Mouse (Mus musculus) hindbrain, embryonic 13.5 days (tissue): ENCODE results near the gene Gpr37. TPM values are rescaled to one million over a fixed set of nuclear protein-coding genes. Genes with fewer than 3 reads are reported as not detected.
A peak's percentile ranks its signal among the peaks of the same experiment; 100 is the strongest.

Experiments
- ATAC-seq: fragments of 200-750 bp; cut with Nextera tagmentation; 2 replicates; pipeline ENCODE4 v1.8.0; 2017; ENCODE audit warnings: moderate TSS enrichment; ENCODE audit not compliant: low FRiP score
- H3K27ac ChIP-seq: fragments of 300-500 bp; sonication (generic); 2 replicates; pipeline ENCODE4 v1.5.1; 2015; ENCODE audit warnings: inconsistent platforms, mild to moderate bottlenecking, moderate library complexity
- H3K27me3 ChIP-seq: fragments of 300-500 bp; sonication (generic); 2 replicates; pipeline ENCODE4 v1.6.1; 2015; ENCODE audit warnings: mild to moderate bottlenecking, inconsistent platforms
- H3K36me3 ChIP-seq: fragments of 300-500 bp; sonication (generic); 2 replicates; pipeline ENCODE4 v1.6.1; 2015; ENCODE audit warnings: mild to moderate bottlenecking, inconsistent platforms
- H3K4me1 ChIP-seq: fragments of 300-500 bp; sonication (generic); replicated peaks from 2 replicates; pipeline ENCODE4 v1.6.1; 2015; ENCODE audit warnings: inconsistent platforms
- H3K4me2 ChIP-seq: fragments of 300-500 bp; sonication (generic); 2 replicates; pipeline ENCODE4 v1.6.1; 2015; ENCODE audit warnings: inconsistent platforms, mild to moderate bottlenecking, moderate library complexity
- H3K4me3 ChIP-seq: fragments of 300-500 bp; sonication (generic); 2 replicates; pipeline ENCODE4 v1.5.1; 2015; ENCODE audit warnings: mild to moderate bottlenecking, inconsistent platforms
- H3K9ac ChIP-seq: fragments of 300-500 bp; sonication (generic); 2 replicates; pipeline ENCODE4 v1.6.1; 2015; ENCODE audit warnings: mild to moderate bottlenecking, inconsistent platforms
- H3K9me3 ChIP-seq: fragments of 300-500 bp; sonication (generic); 2 replicates; pipeline ENCODE4 v1.6.1; 2016; ENCODE audit warnings: inconsistent platforms
- WGBS: fragments of 180-500 bp; shearing (Covaris S2); methylation state at CpG from one replicate; pipeline ENCODE4 v1.1.7; 2015; 5-methylcytosine and 5-hydroxymethylcytosine counted together
- polyA plus RNA-seq: library from polyadenylated mRNA; unstranded; fragments of >200 nt; fragmentation: Nextera tagmentation; extraction: Ambion mirVana; gene quantifications from 2 replicates; pipeline ENCODE4 v1.2.1, GENCODE M21; 2015

The Gpr37 gene
- 5.4 and 6.7 TPM in 2 replicates for polyA plus RNA-seq

DNA sequence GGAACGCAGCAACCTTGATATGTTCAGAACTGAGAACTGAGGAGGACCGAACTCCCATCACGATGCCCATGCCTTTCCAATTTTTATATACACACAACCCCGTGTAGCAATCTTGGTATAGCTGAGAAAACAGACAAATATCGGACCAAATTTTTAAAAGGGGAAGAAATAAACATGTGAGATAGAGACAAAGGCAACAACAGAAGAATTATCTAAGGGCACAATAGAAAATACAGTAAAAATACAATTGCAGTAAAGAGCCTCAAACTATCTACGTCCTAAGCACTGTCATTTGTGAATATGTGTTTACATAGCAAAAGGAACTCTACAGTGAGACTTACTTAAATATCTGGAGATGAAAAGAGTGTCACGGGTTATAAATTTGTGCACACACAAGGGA lies at the start of gene Gpr37:
Gene Gpr37, minus strand, starts transcription at position 101 of the 400 bp plus-strand sequence.
- Histone ChIP-seq H3K4me2 (peak within 1 kb of the TSS; percentile 93), H3K27me3 (peaks cover 17% of the 10 kb centered on the region), H3K9me3 (no peaks in the 10 kb centered on the region), H3K27ac (peak within 1 kb of the TSS; percentile 78), H3K4me3 (peak within 1 kb of the TSS; percentile 62), H3K36me3 (no peaks in the 10 kb centered on the region), H3K4me1 (peaks cover 21% of the 10 kb centered on the region), H3K9ac (peak within 1 kb of the TSS; percentile 74)
- WGBS: 36% methylated on average over 7 of the region's 7 CpGs
- peak; percentile 3; the same call in 1 of the 2 replicates for ATAC-seq

GRCm38 (mm10) chr6:25736533-25736932 lies 46.0 kb upstream of the Gpr37 start:
- no peak overlapping the region for H3K4me2 ChIP-seq
- H3K9me3 ChIP-seq: no peaks in the 10 kb centered on the region
- ATAC-seq: peak; percentile 73

DNA sequence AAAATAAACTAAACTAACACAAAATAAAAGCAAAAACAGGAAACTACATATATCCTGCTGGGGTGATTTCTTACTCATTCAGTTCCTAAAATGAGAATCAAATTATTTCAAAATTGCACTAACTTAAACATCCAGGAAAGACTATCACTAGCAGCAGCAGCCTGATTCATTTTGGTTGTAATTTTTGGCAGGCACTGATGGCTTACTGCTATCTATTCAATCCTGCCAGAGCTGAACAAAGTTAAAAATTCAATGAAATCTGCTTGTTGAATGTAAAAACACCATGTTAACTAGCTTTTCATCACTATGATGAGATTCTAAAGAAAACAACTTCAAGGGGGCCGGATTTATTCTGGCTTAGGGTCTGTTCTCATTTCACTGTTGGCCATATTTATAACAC lies 36.0 kb upstream of the Gpr37 start:
- no peak overlapping the region for H3K4me3 ChIP-seq
- H3K4me1 ChIP-seq: no peaks in the 10 kb centered on the region
- no peak overlapping the region for H3K4me2 ChIP-seq
- H3K36me3 ChIP-seq: no peaks in the 10 kb centered on the region
- no peak overlapping the region for H3K27ac ChIP-seq
- WGBS: 92% methylated on average over 1 of the region's 1 CpGs
- no peak overlapping the region for H3K9ac ChIP-seq
- H3K27me3 ChIP-seq: no peaks in the 10 kb centered on the region
- ATAC-seq: no peak
- no peaks in the 10 kb centered on the region for H3K9me3 ChIP-seq

More at GRCm38 (mm10) chr6:25736533-25736932, 46.0 kb upstream of the Gpr37 start:
- H3K4me3 ChIP-seq: no peak overlapping the region
- no peaks in the 10 kb centered on the region for H3K27me3 ChIP-seq
- peaks cover 2% of the 10 kb centered on the region; the same call in 1 of the 2 replicates for H3K36me3 ChIP-seq
- H3K4me1 ChIP-seq: no peaks in the 10 kb centered on the region
- no peak overlapping the region for H3K9ac ChIP-seq
- H3K27ac ChIP-seq: no peak overlapping the region

- H3K4me1 ChIP-seq: no peaks in the 10 kb centered on the region
- no peaks in the 10 kb centered on the region for H3K9me3 ChIP-seq
- no peak overlapping the region for H3K9ac ChIP-seq
- no peaks in the 10 kb centered on the region for H3K36me3 ChIP-seq
- no peaks in the 10 kb centered on the region for H3K27me3 ChIP-seq
- no peak overlapping the region for H3K4me3 ChIP-seq
- ATAC-seq: no peak
- H3K4me2 ChIP-seq: no peak overlapping the region
- H3K27ac ChIP-seq: no peak overlapping the region
- 46% methylated on average over 2 of the region's 2 CpGs for WGBS
Measured at GRCm38 (mm10) chr6:25710601-25711000, 20.1 kb upstream of the Gpr37 start.

DNA sequence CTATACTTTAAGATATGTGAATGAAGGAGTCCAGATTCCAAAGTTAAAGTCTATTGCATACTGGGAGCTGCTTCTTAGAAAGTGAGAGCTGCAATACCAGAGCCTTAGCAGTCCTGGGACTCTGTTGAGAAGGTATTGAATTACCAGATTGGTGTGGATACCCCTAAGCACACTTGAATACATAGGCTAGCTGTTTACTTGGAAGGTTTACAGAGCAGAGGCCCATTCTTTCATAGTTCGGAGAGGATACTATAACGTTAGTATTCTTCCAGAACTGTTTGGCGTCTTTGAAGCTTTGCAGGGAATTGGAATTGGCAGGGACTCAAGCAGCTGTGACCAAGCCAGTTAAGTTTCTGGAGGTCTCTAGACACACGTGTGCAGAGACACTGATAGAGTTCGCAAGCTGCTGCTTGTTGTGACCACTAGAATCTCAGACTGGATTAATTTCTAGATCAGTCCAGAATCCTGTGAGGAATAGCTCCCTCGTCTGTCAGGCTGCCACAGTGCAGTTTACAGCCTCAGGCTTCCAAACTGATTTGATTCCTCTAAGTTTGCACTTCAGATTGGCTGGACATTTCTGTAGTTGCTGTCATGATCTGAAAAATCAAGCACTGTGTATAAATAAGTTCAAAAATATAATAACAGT lies 18.8 kb upstream of the Gpr37 start:
- 0 out of 2 replicates have a peak, but pooled peaks have one; percentile 49 for ATAC-seq
- Histone ChIP-seq H3K4me3 (no peak overlapping the region), H3K4me1 (no peaks in the 10 kb centered on the region), H3K9me3 (no peaks in the 10 kb centered on the region), H3K27ac (no peak overlapping the region), H3K27me3 (no peaks in the 10 kb centered on the region), H3K9ac (no peak overlapping the region), H3K4me2 (no peak overlapping the region), H3K36me3 (no peaks in the 10 kb centered on the region)
- WGBS: 56% methylated on average over 6 of the region's 6 CpGs

- no peak overlapping the region for H3K4me2 ChIP-seq
- H3K4me1 ChIP-seq: no peaks in the 10 kb centered on the region
- no peak overlapping the region for H3K9ac ChIP-seq
- no peaks in the 10 kb centered on the region for H3K27me3 ChIP-seq
- H3K4me3 ChIP-seq: no peak overlapping the region
- no peaks in the 10 kb centered on the region for H3K9me3 ChIP-seq
- ATAC-seq: no peak
- H3K36me3 ChIP-seq: no peaks in the 10 kb centered on the region
- H3K27ac ChIP-seq: no peak overlapping the region
- 36% methylated on average over 2 of the region's 2 CpGs for WGBS
Measured at GRCm38 (mm10) chr6:25699956-25700355, 9.4 kb upstream of the Gpr37 start.

- ATAC-seq: peak; percentile 77
- under 1% methylated on average over 5 of the region's 5 CpGs for WGBS
- H3K27ac ChIP-seq: peak overlapping the region; percentile 78
Measured at GRCm38 (mm10) chr6:25690284-25690605, 284 bp downstream of the Gpr37 start.

GRCm38 (mm10) chr6:25689520-25690283 lies 827 bp downstream of the Gpr37 start:
- Histone ChIP-seq H3K4me3 (peak overlapping the region; percentile 62), H3K4me1 (peaks cover 21% of the 10 kb centered on the region), H3K27me3 (peaks cover 17% of the 10 kb centered on the region), H3K9me3 (no peaks in the 10 kb centered on the region), H3K4me2 (peak overlapping the region; percentile 93), H3K36me3 (no peaks in the 10 kb centered on the region), H3K9ac (peak overlapping the region; percentile 74), H3K27ac (peak overlapping the region; percentile 78)
- ATAC-seq: peak; percentile 90
- under 1% methylated on average over 43 of the region's 43 CpGs for WGBS

More at GRCm38 (mm10) chr6:25690284-25690605, 284 bp downstream of the Gpr37 start:
- no peaks in the 10 kb centered on the region for H3K36me3 ChIP-seq
- peak overlapping the region; percentile 62 for H3K4me3 ChIP-seq
- H3K4me2 ChIP-seq: peak overlapping the region; percentile 93
- peaks cover 21% of the 10 kb centered on the region for H3K4me1 ChIP-seq
- peak overlapping the region; percentile 74 for H3K9ac ChIP-seq
- H3K27me3 ChIP-seq: peaks cover 17% of the 10 kb centered on the region
- no peaks in the 10 kb centered on the region for H3K9me3 ChIP-seq

DNA sequence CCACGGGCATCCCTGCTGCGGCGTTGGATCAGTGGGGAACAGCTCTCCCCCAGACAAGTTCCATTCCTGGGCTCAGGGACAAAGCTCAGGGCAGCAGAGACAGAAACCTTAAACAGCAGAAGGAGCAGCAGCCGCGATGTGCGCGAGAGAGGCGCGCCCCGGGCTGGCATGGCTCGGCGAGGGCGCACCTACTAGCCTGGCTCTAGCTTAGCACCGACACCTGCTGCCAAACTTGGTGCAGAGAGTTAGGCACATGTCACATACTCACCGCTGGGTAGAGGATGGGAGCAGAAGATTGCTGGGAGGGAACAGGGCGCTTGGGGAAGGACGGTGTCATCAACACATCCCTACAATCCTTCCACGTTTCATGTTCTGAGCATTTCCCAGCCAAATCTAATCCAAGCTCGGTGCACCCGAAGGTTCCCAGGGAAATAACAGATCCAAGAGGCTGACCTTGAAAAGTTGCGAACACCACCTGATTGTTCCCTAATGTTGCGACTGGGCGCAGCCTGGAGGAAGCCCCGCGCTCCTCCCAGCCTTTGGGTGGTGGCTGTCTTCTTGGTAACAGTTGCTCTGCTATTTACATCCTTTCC lies 1.5 kb downstream of the Gpr37 start:
- Histone ChIP-seq H3K4me2 (peak overlapping the region; percentile 93), H3K9ac (peak overlapping the region; percentile 74), H3K4me3 (peak overlapping the region; percentile 62), H3K27me3 (peaks cover 17% of the 10 kb centered on the region), H3K27ac (peak overlapping the region; percentile 6; the same call in 1 of the 2 replicates), H3K4me1 (peaks cover 21% of the 10 kb centered on the region), H3K36me3 (no peaks in the 10 kb centered on the region), H3K9me3 (no peaks in the 10 kb centered on the region)
- 0 out of 2 replicates have a peak, but pooled peaks have one; percentile 18 for ATAC-seq
- WGBS: 1% methylated on average over 25 of the region's 25 CpGs

- Histone ChIP-seq H3K4me1 (peaks cover 21% of the 10 kb centered on the region), H3K9ac (no peak overlapping the region), H3K36me3 (no peaks in the 10 kb centered on the region), H3K27ac (no peak overlapping the region), H3K4me3 (no peak overlapping the region), H3K27me3 (peaks cover 17% of the 10 kb centered on the region), H3K9me3 (no peaks in the 10 kb centered on the region), H3K4me2 (no peak overlapping the region)
- WGBS: 57% methylated on average over 3 of the region's 3 CpGs
- ATAC-seq: peak; percentile 55
Measured at GRCm38 (mm10) chr6:25686760-25687200, 3.7 kb downstream of the Gpr37 start.

GRCm38 (mm10) chr6:25684391-25684790 lies 6.1 kb downstream of the Gpr37 start:
- Histone ChIP-seq H3K27me3 (peaks cover 17% of the 10 kb centered on the region), H3K27ac (no peak overlapping the region), H3K9me3 (no peaks in the 10 kb centered on the region), H3K4me1 (peaks cover 13% of the 10 kb centered on the region), H3K4me2 (no peak overlapping the region), H3K36me3 (no peaks in the 10 kb centered on the region), H3K9ac (no peak overlapping the region), H3K4me3 (no peak overlapping the region)
- no peak for ATAC-seq
- WGBS: 88% methylated on average over 2 of the region's 2 CpGs

DNA sequence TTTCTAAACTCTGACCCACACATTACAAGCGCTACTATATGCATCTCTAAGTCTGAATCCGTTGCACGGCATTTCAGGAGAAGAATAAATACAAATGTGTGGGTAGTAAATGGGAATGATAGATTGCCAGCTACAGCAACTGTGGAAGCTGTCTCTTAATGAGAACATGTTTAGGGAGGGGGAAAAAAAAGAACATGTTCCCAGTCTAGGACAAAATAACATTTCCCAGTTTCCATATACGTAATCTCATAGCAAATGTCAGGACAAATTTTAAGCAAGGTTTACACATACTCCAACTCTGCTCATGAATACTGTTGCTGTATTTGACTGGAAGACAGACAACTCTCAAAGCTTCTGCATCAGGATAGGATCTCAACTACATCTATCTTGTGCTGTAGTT lies 15.4 kb downstream of the Gpr37 start:
- no peak overlapping the region for H3K27ac ChIP-seq
- ATAC-seq: no peak

More for the DNA sequence above, 15.4 kb downstream of the Gpr37 start:
- no peak overlapping the region for H3K4me3 ChIP-seq
- no peak overlapping the region for H3K9ac ChIP-seq
- H3K4me2 ChIP-seq: no peak overlapping the region
- WGBS: 93% methylated on average over 4 of the region's 4 CpGs
- H3K36me3 ChIP-seq: no peaks in the 10 kb centered on the region
- H3K27me3 ChIP-seq: no peaks in the 10 kb centered on the region
- no peaks in the 10 kb centered on the region for H3K9me3 ChIP-seq
- no peaks in the 10 kb centered on the region for H3K4me1 ChIP-seq
